Mouse (Mus musculus): ENCODE results near the gene Negr1. TPM values are rescaled to one million over a fixed set of nuclear protein-coding genes. Genes with fewer than 3 reads are reported as not detected.

Gene Negr1
- total RNA-seq, 2 experiments from 2014 or later, result 1.7 to 1.9 TPM

- DNase-seq (ENCODE audit: low spot score in 2 of 2), result no peak
These were observed 232.5 kb downstream of the Negr1 start for GRCm38 (mm10) chr3:156794091-156794490.

GRCm38 (mm10) chr3:156794610-156795009 is 233.0 kb downstream of the Negr1 start:
- no peak for DNase-seq (ENCODE audit: low spot score in 2 of 2)

- DNase-seq (ENCODE audit: low spot score in 2 of 2), result no peak
These were observed 234.6 kb downstream of the Negr1 start for GRCm38 (mm10) chr3:156796061-156796691.

GRCm38 (mm10) chr3:156799228-156799627 is 237.6 kb downstream of the Negr1 start:
- DNase-seq (ENCODE audit: low spot score in 2 of 2), result no peak

GRCm38 (mm10) chr3:156809836-156810235 is 248.2 kb downstream of the Negr1 start:
- DNase-seq (ENCODE audit: low spot score in 2 of 2), result no peak

GRCm38 (mm10) chr3:156816938-156817337 is 255.3 kb downstream of the Negr1 start:
- no peak for DNase-seq (ENCODE audit: low spot score in 2 of 2)

- no peak for DNase-seq (ENCODE audit: low spot score in 2 of 2)
These were observed 255.9 kb downstream of the Negr1 start for GRCm38 (mm10) chr3:156817452-156817851.

- DNase-seq (ENCODE audit: low spot score in 2 of 2), result no peak
These were observed 261.4 kb downstream of the Negr1 start for GRCm38 (mm10) chr3:156823039-156823438.

GRCm38 (mm10) chr3:156833920-156834319 is 272.3 kb downstream of the Negr1 start:
- no peak for DNase-seq (ENCODE audit: low spot score in 2 of 2)

GRCm38 (mm10) chr3:156838550-156838949 is 277.0 kb downstream of the Negr1 start:
- no peak for DNase-seq (ENCODE audit: low spot score in 2 of 2)

- no peak for DNase-seq (ENCODE audit: low spot score in 2 of 2)
These were observed 286.8 kb downstream of the Negr1 start for GRCm38 (mm10) chr3:156848385-156848784.

- DNase-seq (ENCODE audit: low spot score in 2 of 2), result no peak
These were observed 290.3 kb downstream of the Negr1 start for GRCm38 (mm10) chr3:156851921-156852320.

- DNase-seq (ENCODE audit: low spot score in 2 of 2), result no peak
These were observed 308.8 kb downstream of the Negr1 start for GRCm38 (mm10) chr3:156870239-156870921.

GRCm38 (mm10) chr3:156870922-156871257 is 309.3 kb downstream of the Negr1 start:
- DNase-seq (ENCODE audit: low spot score in 2 of 2), result no peak

GRCm38 (mm10) chr3:156871641-156872196 is 310.1 kb downstream of the Negr1 start:
- no peak for DNase-seq (ENCODE audit: low spot score in 2 of 2)

GRCm38 (mm10) chr3:156876551-156876950 is 315.0 kb downstream of the Negr1 start:
- no peak for DNase-seq (ENCODE audit: low spot score in 2 of 2)

GRCm38 (mm10) chr3:156882129-156882528 is 320.5 kb downstream of the Negr1 start:
- no peak for DNase-seq (ENCODE audit: low spot score in 2 of 2)

GRCm38 (mm10) chr3:156883873-156884272 is 322.3 kb downstream of the Negr1 start:
- DNase-seq (ENCODE audit: low spot score in 2 of 2), result no peak

- no peak for DNase-seq (ENCODE audit: low spot score in 2 of 2)
These were observed 324.1 kb downstream of the Negr1 start for GRCm38 (mm10) chr3:156885689-156886088.

- no peak for DNase-seq (ENCODE audit: low spot score in 2 of 2)
These were observed 325.3 kb downstream of the Negr1 start for GRCm38 (mm10) chr3:156886915-156887314.

GRCm38 (mm10) chr3:156890986-156891385 is 329.4 kb downstream of the Negr1 start:
- no peak for DNase-seq (ENCODE audit: low spot score in 2 of 2)

GRCm38 (mm10) chr3:156895322-156895721 is 333.7 kb downstream of the Negr1 start:
- DNase-seq (ENCODE audit: low spot score in 2 of 2), result no peak

GRCm38 (mm10) chr3:156896106-156896505 is 334.5 kb downstream of the Negr1 start:
- DNase-seq (ENCODE audit: low spot score in 2 of 2), result no peak

Measured in gastrocnemius, postnatal 4 days (tissue).